Mouse (Mus musculus) cerebellum, adult 18-20 months (tissue): ENCODE data around the gene Rab5b.

Source experiments
- DNase-seq, 2 experiments: peaks; one replicate each; pipeline ENCODE4 v3.0.0; 2021

Rab5b gene

DNA sequence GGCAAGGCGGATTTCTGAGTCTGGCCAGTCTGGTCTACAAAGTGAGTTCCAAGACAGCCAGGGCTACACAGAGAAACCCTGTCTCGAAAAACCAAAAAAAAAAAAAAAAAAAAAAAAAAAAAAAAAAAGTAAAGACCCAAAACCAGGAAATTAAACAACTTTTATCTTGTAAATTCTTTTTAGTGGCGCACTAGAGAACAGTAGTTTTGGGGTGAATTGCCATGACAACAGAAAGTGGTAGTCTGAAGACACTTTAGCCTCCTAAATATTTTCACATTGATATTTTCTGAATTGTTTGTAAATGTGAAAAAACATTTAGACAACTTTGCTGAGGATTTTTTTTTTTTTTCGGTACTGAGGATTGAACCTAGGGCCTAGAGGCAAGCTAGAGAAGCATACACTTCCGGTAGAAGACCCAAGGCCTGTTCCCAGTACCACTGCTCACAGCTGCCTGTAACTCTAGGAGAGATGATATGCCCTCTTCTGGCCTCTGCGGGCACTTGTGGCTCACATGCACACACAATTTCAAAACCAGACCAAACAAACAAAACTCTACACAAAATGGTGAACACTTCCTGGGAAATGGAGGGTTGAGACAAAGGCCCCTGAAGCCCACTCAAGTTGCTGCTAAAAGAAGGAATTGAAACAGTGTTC, 1.1 kb upstream of the Rab5b start:
- no peak for DNase-seq

DNA sequence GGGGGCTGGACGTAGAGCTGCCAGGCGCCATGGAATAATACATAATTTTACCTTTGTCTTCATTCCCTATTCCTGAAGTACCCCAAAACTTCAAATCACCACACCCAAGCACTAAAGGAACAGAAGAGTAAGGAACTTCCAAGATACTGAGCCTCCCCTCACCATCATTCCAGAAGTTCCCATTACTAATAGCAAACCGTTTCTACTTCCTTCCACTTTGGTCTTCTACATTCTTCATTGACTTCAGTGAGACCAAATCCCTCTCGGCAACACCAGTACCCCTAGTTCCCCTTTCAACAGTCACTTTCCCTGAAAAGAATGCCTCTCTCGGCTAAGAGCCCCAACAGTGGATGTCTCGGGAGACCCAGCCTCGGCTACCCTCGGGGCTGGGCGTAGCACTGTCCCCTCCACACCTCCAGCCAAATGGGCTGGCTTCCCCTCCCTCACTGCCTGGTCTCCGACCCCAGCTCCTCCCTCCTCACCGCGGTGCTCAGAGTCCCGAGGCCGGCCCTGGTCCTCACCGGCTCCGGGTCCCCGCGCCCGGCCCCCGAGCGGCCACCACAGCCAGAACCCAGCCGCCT, 563 bp downstream of the Rab5b start:
- DNase-seq: no peak

DNA sequence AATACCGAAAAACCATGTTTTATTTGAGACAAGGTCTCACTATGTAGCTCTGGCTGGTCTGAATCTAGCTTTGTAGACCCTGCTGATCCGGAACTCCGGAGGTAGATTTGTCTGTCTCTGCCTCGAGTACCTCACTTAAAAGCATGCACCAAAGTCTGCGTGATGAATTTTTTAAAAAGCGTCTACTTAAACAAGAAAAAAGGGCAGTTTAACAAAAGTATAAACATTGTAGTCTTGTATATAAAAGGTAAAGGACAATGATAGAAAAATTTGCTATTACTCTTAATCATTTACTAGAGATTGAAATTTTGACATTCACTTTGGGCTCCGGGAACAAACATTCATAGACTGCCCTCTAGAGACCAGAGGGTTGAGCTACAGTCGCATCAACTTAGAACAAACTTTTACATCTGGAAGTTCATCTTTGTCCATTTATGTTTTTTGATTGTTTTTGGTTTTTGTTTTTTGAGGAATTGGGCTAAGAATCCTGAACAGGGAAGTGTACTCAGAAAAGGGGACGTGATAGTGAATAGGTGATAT, 21.5 kb downstream of the Rab5b start:
- DNase-seq: peak; percentile 35

DNA sequence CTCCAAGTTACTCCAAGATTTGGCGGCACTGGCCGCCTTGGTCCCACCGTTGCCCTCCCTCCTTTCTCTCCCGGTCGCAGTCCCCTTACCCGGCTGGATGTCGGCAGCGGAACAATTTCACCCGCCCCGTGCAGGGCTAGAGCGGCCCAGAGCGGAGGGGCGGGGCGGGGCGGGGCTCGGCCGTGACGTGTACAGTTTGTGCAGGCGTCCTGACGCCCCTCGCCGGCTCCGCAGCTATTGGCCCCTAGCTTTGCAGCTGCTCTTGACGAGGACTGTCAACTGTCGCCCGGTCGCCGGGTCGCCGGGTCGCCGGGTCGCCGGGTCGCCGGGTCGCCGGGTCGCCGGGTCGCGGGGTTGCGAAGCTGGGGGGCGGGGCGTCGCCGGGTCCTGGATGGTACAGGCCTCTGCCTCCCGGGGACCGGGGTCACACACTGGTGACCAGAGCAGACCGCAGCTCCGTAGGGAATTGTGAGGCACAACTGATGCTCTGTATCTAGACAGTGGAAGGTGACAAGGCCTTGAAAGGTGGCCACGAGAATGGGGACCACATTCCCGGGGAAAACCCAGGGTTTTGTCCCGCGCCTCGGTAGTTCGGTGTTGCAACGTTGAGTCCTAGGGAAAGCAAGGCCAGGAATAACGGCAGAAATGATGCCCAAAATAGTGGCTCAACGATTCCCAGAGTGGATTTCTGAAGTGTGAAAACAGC, 22.1 kb downstream of the Rab5b start, which contains the start of gene Suox:
Gene Suox (minus strand): TSS at position 311 of the 706 bp plus-strand sequence.
- peak; percentile 81 to 85 for DNase-seq

DNA sequence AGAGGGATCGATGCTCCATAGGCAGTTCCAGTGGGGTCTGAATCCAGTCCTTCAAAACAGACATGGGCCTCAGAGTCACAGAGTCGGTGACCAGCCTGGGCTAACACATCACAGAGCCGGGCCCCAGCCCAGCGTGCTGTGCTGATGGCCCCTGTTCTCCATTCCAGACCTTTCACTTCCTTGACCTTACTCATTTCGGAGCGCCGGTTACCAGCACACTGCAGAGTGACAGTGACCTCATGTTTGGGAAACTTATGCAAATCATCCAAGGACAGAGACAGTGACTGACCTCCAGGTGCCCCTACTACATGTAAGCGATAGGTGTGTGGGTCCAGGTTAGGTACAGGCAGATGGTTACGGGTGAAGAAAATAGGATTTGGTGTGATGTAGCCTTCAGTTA, 24.9 kb downstream of the Rab5b start:
- no peak for DNase-seq

DNA sequence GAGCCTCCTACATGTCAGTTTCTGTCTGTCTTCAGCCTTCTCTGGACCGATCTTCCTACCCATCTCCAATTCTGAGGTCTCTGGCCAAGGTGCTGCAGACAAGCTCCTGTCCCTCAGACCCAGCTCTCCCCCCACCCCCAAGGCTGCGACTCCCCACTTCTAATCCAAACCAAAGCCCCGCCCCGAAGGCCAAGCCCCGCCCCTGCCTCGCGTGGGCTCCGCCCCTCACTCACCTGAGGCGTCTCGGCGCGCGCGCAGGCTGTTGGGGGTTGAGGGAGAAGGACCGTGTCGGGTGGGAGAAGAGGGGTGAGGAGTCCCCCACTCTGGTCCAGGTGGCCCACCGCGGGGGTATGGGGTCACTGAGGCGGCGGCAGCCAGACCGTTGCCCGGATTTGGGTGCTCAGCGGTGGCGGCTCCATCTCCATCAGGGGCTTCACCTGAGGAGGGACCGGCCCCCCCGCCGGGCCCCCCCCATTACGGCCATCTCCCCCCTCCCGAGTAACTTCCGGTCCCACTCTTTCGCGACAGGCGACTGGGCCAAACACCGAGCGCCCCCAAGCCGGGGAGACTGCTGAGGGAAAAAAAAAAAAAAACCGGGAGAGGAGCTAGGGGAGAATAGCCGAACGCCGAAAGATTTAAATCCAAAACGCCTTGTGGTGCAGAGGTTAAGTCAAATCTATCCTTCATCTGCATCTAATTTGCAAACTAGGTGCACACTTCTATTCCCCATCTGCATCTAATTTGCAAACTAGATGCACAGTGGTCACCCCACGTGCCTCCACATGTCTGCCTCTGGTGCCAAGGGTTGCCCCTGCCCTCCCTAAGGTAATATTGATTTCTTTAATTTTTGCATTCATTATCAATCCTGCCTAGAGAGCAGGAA, 27.0 kb downstream of the Rab5b start:
- DNase-seq: peak; percentile 85 to 88

DNA sequence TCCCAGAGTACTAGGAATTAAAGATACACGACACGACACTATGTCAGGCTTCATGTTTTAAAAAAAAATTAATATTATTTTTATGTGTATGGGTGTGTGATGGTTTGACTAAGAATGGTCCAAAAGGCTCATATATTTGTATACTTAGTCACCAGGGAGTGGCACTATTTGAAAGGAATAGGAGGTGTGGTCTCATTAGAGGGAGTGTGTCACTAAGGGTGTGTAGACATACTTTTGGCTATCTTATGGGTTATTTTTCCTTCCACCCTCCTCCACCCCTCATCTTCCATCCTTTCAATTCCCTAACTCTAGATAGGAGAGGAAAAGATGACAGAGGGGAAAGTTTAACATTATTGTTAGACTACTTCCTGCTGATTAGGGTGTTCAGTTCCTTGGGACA, 30.3 kb downstream of the Rab5b start:
- DNase-seq: no peak

DNA sequence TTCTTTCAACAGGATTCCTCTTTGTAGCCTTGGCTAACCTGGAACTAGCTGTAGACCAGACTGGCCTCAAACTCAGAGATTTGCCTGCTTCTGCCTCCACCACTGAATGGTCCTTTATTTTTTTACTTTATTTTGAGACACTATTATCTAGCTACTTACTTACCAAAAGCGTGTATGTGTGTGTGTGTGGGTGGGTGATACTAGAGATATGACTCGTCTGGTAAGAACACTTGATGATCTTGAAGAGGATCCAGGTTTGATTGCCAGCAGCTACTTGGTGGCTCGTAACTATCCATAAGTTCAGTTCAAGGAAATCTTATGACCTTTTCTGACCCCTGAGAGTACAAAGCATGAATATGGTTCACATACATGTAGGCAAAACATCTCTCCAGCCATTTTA, 30.8 kb downstream of the Rab5b start:
- no peak for DNase-seq

DNA sequence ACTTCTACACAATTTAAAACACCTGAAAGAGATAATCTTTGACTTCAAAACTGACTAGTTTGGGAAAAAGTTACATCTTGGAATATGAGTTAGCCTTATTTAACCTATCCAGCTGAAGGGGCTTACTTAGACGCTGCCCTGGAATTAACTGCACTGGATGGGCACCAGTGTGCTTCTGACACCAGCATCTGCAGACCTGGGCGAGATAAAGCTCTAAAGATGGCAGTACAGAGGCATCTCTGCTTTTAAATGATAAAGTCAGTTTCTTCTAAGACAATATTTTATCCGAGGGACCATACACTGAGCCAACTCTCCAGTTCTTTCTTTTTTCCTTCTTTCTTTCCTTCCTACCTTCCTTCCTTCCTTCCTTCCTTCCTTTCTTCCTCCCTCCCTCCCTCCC, 31.3 kb downstream of the Rab5b start:
- DNase-seq: no peak

DNA sequence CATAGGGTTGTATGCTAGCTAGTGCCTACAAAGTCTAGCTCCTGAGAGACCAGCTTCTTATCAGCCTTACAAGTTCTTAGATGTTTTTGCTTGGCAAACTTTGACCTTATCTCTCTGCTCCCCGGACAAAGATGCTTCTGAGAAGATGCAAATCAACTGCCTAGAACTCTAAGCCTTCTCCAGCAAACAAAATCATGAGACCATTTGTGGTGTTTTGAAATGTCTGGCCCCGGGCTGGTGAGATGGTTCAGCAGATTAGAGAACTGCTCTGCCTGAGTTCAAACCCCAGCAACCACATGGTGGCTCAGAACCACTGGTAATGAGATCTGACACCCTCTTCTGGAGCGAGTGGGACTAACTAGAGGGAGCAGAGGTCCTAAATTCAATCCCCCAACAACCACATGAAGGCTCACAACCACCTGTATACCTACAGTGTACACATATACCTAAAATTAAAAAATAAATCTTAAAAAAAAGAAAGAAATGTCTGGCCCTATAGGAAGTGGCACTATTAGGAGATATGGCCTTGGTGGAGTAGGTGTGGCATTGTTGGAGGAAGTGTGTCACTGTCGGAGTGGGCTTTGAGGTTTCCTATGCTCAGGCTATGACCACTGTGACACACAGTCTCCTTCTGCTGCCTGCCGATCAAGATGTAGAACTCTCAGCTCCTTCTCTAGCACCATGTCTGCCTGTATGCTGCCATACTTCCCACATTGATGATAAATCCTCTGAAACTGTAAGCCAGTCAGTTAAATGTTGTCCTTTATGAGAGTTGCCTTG, 32.4 kb downstream of the Rab5b start:
- no peak for DNase-seq

DNA sequence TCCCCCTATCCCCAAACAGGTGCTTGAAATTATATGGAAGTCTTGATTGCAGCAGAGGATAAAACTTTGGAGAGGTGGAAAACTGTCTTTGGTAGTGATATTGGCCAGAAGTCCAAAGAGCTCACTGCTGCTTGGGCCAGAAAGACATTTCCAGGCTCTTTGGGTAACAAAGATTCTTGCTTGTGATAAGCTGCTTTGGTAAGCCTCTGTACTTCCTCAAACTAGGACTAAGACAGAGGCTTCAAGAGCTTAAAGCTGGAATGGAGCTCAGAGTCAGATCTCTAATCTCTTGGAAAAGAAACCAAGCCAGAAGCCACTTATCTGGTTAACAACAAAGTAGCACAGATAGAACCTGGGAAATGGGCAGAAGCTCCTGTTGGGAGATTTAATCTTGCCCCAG, 33.6 kb downstream of the Rab5b start:
- no peak for DNase-seq

DNA sequence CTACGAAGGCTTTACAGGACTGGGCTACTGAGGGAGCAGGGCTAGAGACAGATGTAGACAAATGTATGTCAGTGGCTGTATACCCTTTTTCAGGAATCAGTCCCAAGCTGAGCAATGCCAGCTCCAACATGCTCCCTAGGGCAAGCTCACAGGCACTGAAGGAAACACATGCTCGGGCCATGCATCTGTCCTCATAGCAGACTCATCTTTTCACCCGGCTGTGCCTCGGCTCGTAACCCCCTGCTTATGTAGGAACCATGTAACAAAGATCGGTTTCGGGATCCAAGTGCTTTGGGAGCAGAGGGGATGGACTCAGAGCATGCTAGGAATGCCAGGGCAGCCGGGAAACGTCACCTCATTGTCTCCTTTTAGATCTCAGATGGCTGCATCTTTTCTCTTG, 36.6 kb downstream of the Rab5b start:
- no peak for DNase-seq

DNA sequence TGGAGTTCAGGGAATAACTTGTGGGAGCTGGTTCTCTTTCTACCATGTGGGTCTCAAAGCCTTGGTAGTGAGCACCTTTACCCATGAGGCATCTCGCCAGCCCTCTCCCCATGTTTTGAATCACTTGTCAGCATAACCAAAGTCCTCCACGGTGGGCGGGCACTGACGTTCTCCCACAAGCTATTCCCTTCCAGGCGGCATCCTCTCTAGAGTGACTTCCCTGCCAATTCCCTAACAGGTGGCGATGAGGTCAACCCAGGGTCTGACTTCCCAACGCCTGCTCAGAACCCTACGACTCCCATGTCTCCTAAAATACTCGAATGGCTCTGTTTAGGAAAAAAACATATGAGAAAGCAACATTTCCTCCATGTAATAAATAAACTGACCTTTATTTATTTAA, 38.2 kb downstream of the Rab5b start:
- no peak for DNase-seq

DNA sequence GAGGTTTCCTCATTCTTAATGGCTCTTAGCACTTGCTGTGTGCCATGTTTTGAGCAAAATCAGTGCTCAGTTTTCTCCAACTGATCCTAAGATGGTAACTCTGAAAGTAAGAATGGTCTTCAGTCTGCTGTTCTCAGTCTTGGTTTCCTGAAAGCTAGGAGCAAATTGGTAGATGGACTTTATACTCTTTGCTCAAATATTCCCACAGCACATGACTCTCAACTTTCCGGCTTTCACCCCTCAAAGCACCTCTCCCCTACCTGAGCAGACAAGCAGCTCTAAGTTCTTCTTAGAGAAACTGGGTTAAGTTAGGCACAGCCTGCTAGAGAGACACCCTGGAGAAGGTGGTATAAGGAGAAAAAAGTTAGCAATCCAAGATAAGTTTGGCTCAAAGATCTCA, 39.3 kb downstream of the Rab5b start:
- DNase-seq: no peak

DNA sequence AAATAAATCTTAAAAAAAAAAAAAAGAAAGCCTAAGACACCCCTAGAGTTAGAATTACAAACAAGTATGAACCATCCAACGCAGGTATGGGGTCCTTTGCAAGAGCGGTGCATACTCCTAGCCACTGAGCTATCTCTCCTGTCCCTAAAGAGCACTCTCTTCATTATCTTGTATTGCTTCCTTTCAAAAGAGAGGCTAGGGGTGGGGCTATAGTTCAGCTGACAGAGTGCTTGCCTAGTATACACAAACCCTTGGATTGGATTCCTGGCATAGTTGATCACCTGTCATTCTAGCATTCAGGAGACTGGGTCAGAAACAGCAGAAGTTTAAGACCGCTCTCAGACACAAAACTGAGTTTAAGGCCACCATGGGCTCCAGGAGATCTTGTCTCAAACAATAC, 40.8 kb downstream of the Rab5b start:
- DNase-seq: no peak

DNA sequence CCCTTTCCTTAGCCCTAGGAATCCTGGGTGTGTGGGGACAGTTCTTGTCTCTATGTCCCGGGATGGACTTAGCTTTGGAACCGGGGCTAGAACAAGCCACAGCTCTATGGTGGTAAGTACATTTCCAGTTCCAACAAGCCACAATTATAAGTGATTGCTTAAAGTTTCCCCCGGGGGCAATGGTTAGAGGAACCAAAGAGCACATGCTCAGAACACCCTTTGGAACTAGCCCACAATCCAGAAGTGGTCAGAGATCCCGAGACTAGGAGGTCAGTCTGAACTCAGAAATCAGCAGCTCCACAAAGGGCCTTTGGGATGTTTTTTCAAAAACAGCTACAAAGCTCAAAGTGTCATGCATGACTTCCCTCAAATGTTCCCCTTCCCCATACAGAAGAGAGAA, 42.2 kb downstream of the Rab5b start:
- no peak for DNase-seq

DNA sequence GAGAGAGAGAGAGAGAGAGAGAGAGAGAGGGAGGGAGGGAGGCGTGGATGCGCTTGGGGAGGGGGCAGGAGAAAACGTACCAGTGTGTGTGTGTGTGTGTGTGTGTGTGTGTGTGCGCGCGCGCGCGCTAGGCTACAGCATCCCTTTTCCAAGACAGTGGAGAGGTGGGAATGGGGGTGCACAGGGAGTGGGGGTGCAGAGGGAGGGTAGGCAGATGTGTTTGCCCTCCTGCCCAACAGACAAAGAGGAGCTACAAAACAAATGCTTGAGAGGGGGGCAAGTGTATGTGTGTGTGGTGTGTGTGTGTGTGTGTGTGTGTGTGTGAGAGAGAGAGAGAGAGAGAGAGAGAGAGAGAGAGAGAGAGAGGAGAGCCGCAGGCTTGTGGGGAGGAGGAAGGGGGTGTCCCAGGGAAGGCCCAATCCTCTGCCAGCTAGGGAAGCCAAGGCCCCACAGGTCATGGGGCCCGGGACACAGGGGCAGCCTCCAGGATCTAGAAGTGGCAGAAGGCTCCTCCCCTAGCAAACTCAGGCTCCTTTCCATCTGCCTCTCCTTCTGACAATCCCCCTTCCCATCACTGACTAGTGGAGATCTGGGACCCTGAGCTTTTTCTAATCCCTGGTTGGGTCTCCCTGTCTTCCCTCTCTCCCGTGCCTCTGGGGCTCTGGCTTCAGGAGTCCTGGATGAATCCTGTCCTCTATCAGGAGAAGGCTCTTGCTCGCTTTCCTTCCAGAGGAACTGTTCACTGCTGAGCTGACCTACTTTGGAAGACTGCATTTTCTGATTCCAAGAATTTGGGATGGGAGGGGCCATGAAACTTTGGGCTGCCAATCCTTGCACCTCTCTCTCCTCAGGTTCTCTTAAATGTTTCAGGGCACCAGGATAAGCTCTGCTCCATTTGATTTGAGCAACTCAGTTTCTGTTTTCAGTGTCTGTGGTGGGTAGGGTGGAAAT, 49.6 kb downstream of the Rab5b start:
- peak; percentile 39 to 49 for DNase-seq

DNA sequence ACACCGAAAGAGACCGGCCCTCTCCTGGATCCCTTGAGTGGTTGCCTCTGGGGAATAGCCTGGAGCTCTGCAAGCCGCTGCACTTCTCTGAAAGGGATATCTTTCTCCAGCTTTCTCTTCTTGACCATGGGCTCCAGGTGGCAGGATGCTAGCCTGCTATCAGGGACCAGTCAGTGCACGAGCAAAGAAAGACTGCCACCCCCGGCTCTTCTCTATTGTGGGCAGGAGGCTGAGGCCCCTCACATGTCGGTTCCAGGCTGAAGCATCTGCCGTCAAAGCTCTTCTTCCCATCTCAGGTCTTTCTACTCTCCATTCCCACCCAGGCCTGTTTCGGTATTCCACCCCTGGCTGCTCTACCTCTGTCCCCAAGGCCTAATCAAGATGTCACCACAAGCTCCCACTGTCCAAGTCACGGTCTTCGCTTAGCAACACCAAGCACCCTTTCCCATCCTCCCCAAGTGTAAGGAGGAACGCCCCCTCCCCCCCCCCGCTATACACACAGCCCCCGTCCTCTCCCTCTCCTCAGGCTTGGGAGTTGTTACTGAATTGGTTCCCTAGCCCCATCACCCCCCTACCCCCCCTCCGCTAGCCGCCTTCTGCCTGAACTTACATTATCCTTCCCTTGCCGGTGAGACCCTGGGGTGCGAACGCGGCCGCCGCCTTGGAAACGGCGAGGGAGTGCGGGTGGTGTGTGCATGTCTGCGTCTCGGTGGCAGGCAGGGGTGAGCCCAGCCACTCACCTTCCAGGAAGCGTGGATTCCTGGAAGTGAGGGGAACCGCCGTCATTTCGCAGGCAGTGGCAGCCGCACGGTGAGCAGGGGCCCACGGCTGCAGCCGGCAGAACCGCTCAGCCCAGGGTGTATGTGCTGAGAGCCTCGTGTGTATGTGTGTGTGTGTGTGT, 50.7 kb downstream of the Rab5b start, which contains the start of gene Ikzf4:
Gene Ikzf4 (minus strand): TSS at position 881 of the 901 bp plus-strand sequence.
- peak; percentile 58 to 71 for DNase-seq

DNA sequence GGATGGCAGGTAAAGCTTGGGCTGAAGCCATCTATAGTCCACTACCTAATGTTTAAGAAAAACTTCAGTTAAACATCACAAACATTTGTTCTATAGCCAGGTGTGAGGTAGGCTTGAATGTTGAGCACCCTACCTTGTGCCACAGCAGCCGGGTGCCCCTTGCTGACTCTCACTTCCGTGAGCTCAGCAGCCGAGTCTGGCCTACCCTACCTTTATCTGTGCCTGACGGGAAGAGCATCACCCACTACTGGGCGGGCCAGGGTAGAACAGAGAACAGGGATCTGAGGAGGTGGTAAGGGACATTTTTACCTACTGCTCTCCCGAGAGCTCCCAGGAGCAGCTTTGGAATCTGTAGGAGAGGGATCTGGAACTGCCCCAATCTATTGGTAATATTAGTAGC, 53.3 kb downstream of the Rab5b start:
- no peak for DNase-seq

DNA sequence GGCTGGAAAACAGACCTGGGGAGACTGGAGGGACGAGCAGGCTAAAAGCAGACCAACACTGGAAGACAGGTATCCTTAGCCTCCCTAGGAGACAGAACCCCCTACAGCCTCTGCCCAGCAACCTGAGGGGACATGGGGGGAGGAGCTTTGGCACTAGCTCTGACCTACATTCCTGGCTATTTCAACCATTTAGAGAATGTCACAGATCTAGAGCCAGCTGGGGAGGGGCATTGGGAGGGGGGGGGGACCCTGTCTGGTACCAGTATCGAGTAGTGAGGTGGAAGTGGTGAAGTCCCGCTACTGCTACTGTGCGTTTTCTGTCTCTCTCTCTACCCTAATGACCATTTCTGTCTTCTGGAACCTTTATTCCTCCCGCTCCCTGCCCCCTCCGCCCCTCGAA, 54.2 kb downstream of the Rab5b start:
- DNase-seq: no peak
